Mouse (Mus musculus) liver, embryonic 14 days (tissue): ENCODE data around the gene Aida. TPM values are rescaled to one million over a fixed set of nuclear protein-coding genes. Genes with fewer than 3 reads are reported as not detected.

Experiments
- polyA plus RNA-seq: library from polyadenylated mRNA; depleted of rRNA; stranded (reverse); fragments of >200 nt; gene quantifications from 2 replicates; pipeline ENCODE4 v1.2.3, GENCODE M21; 2012; rRNA removed

The Aida gene
- polyA plus RNA-seq, result 21.1 and 23.5 TPM in 2 replicates

GRCm38 (mm10) chr1:183296465-183296864, at the start of gene Aida:
Gene Aida, plus strand, starts transcription at chr1:183296590.

GRCm38 (mm10) chr1:183296877-183297383, 540 bp downstream of the Aida start, which contains the start of gene Brox:
Gene Brox, minus strand, starts transcription at chr1:183297269.

GRCm38 (mm10) chr1:183369427-183370014, 73.1 kb downstream of the Aida start, which contains the start of gene Mia3:
Gene Mia3, minus strand, starts transcription at chr1:183369553.

Other genes with a start within 250 kb of the Aida start
- 1.8 and 1.9 TPM in 2 replicates for gene Disp1, start 75.1 kb upstream of the Aida start, polyA plus RNA-seq
- gene Brox, start 679 bp downstream of the Aida start, polyA plus RNA-seq, result 10.9 and 13.8 TPM in 2 replicates
- gene Mia3, start 73.0 kb downstream of the Aida start, polyA plus RNA-seq, result 19.8 and 21.8 TPM in 2 replicates
- gene Taf1a, start 92.4 kb downstream of the Aida start, polyA plus RNA-seq, result 6.1 and 6.2 TPM in 2 replicates
- gene Hhipl2, start 121.6 kb downstream of the Aida start, polyA plus RNA-seq, result 0.02 and 0.03 TPM in 2 replicates